Comparison of ENCODE assay signal across 42 mouse cellular contexts in the genomic region with DNA sequence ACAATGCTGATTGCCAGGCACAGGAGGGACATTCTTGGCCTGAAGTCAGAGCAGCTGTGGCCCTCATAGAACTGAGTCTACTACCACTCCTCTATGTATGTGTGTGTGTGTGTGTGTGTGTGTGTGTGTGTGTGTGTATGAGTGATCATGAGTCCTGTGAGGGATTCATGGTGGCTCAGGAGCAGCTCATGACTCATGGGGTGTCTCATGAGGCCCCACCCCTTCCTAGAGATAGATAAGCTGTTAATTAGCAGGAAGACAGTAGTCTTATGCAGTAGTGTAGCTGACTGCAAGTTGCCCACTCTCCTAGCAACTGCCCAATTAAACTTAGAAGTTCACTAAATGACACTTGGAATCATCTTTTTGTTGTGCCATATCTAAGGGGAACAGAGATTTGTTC. TPM values are rescaled to one million over a fixed set of nuclear protein-coding genes. Genes with fewer than 3 reads are reported as not detected.
"Had no signal": no experiment of that assay in that cellular context is flagged by ENCODE, and none has a peak within 500 bp of the region (broad histone marks: within the 10 kb centered on the region; RNA-seq: fewer than 3 reads in every experiment).

No protein-coding gene starts in this region.

- H3K4me3 ChIP-seq: gastrocnemius, adult 2 months; heart, embryonic 10.5 days; heart, embryonic 12.5 days; hindbrain, embryonic 10.5 days; hindbrain, embryonic 12.5 days; intestine, embryonic 15.5 days; layer of hippocampus, adult 2 months; left cerebral cortex, adult 2 months; limb, embryonic 13.5 days; limb, embryonic 15.5 days; liver, embryonic 12.5 days had no signal

- H3K4me1 ChIP-seq: heart, embryonic 10.5 days; heart, embryonic 12.5 days; hindbrain, embryonic 10.5 days; hindbrain, embryonic 12.5 days; intestine, embryonic 15.5 days; limb, embryonic 13.5 days; limb, embryonic 15.5 days; liver, embryonic 12.5 days had no signal

- DNase-seq: gastrocnemius, postnatal 10 days; gastrocnemius, postnatal 25 days; heart, adult 18-20 months; heart, postnatal 10 days; heart, postnatal 4 days; kidney, adult 18-20 months; kidney, adult 8-10 months; kidney, postnatal 10 days; kidney, postnatal 25 days; kidney, postnatal 4 days; left cerebral cortex, postnatal 4 days had no signal

- H3K9me3 ChIP-seq: heart, embryonic 10.5 days; heart, embryonic 12.5 days; hindbrain, embryonic 10.5 days; hindbrain, embryonic 12.5 days; intestine, embryonic 15.5 days; limb, embryonic 13.5 days; limb, embryonic 15.5 days; liver, embryonic 12.5 days had no signal

- H3K4me2 ChIP-seq: heart, embryonic 12.5 days; hindbrain, embryonic 12.5 days; hindbrain, embryonic 14.5 days; intestine, embryonic 15.5 days; limb, embryonic 13.5 days; limb, embryonic 15.5 days; liver, embryonic 12.5 days had no signal

- H3K27me3 ChIP-seq: heart, embryonic 12.5 days; hindbrain, embryonic 12.5 days; intestine, embryonic 15.5 days; limb, embryonic 13.5 days; limb, embryonic 15.5 days; liver, embryonic 12.5 days had no signal

- H3K36me3 ChIP-seq: heart, embryonic 10.5 days; heart, embryonic 12.5 days; intestine, embryonic 15.5 days; limb, embryonic 13.5 days; limb, embryonic 15.5 days; liver, embryonic 12.5 days had no signal

- H3K27ac ChIP-seq: gastrocnemius, adult 2 months; heart, embryonic 10.5 days; hindbrain, embryonic 10.5 days; hindbrain, embryonic 12.5 days; hindbrain, embryonic 14.5 days; intestine, embryonic 15.5 days; layer of hippocampus, adult 2 months; left cerebral cortex, adult 2 months; limb, embryonic 13.5 days; limb, embryonic 15.5 days; liver, embryonic 12.5 days; liver, embryonic 14.5 days had no signal

- ATAC-seq: hindbrain, embryonic 16.5 days; inflammation-experienced regulatory T-cells, adult 6 months; intestine, embryonic 15.5 days; intestine, postnatal 0 days; liver, embryonic 12.5 days had no signal

- H3K9ac ChIP-seq: heart, embryonic 12.5 days; hindbrain, embryonic 12.5 days; hindbrain, embryonic 14.5 days; intestine, embryonic 15.5 days; limb, embryonic 13.5 days; limb, embryonic 15.5 days; liver, embryonic 12.5 days; liver, embryonic 14.5 days had no signal

RNA-seq across cellular contexts. Expression of gene Vmn1r40, which starts 55.6 kb away (rescaled TPM):
- total RNA-seq: gastrocnemius, adult 2 months; gastrocnemius, postnatal 10 days; gastrocnemius, postnatal 25 days; gastrocnemius, postnatal 4 days; granulocyte monocyte progenitor cell, adult 5-6 weeks; heart, adult 18-20 months; heart, adult 8-10 months; heart, postnatal 10 days; heart, postnatal 25 days; heart, postnatal 4 days; layer of hippocampus, adult 2 months; layer of hippocampus, postnatal 10 days; layer of hippocampus, postnatal 25 days; left cerebral cortex, adult 2 months; left cerebral cortex, postnatal 10 days; left cerebral cortex, postnatal 25 days; left cerebral cortex, postnatal 4 days; liver, adult 2 months had no signal
- polyA plus RNA-seq: heart, embryonic 10.5 days; heart, embryonic 12.5 days; heart, embryonic 14.5 days; heart, embryonic 16.5 days; hindbrain, embryonic 10.5 days; hindbrain, embryonic 12.5 days; hindbrain, embryonic 14.5 days; hindbrain, embryonic 16.5 days; inflammation-experienced regulatory T-cells, adult 6 months; intestine, embryonic 15.5 days; intestine, postnatal 0 days; kidney, embryonic 14.5 days; kidney, embryonic 16.5 days; limb, embryonic 11.5 days; limb, embryonic 13.5 days; limb, embryonic 15.5 days; liver, adult 2 months; liver, embryonic 12.5 days; liver, embryonic 14.5 days; liver, embryonic 16.5 days had no signal
